Mouse (Mus musculus) liver, embryonic 14.5 days (tissue): ENCODE data around the gene Ulk3. TPM values are rescaled to one million over a fixed set of nuclear protein-coding genes. Genes with fewer than 3 reads are reported as not detected.

Experiments used
- ATAC-seq: fragments of 200-750 bp; cut with Nextera tagmentation; 2 replicates; pipeline ENCODE4 v1.8.0; 2017; ENCODE audit warnings: moderate number of reproducible peaks, mild to moderate bottlenecking, moderate library complexity; ENCODE audit not compliant: insufficient read depth
- DNase-seq, 3 experiments: peaks; one replicate each; pipeline ENCODE4 v3.0.0-alpha.2; 2012 to 2013; ENCODE audit warnings: low read depth in 3 of 3, low spot score in 3 of 3
- H3K27ac ChIP-seq: fragments of 300-500 bp; sonication (generic); 2 replicates; pipeline ENCODE4 v1.5.1; 2014; ENCODE audit warnings: moderate library complexity, mild to moderate bottlenecking, control low read depth, inconsistent platforms
- H3K27me3 ChIP-seq: fragments of 300-500 bp; sonication (generic); 2 replicates; pipeline ENCODE4 v1.6.1; 2014; ENCODE audit warnings: mild to moderate bottlenecking, low read length, moderate library complexity; ENCODE audit not compliant: control insufficient read depth, insufficient read depth
- H3K36me3 ChIP-seq: fragments of 300-500 bp; sonication (generic); replicated peaks from 2 replicates; pipeline ENCODE4 v1.6.1; 2014; ENCODE audit warnings: low read depth; ENCODE audit not compliant: control insufficient read depth, insufficient read depth
- H3K4me1 ChIP-seq, 2 experiments: fragments of 200-500 bp in 1 of 2; fragments of 300-500 bp in 1 of 2; sonication (generic) in 1 of 2; replicated peaks; 2 replicates each; pipeline ENCODE4 v1.6.1; 2012 to 2014; ENCODE audit warnings: antibody characterized with exemption in 1 of 2, inconsistent platforms in 1 of 2, low read length in 1 of 2; ENCODE audit not compliant: control insufficient read depth in 2 of 2, insufficient read depth in 2 of 2
- H3K4me2 ChIP-seq: fragments of 300-500 bp; sonication (generic); 2 replicates; pipeline ENCODE4 v1.6.1; 2014; ENCODE audit warnings: low read depth, mild to moderate bottlenecking, control low read depth, moderate library complexity
- H3K4me3 ChIP-seq, 2 experiments: fragments of 200-500 bp in 1 of 2; fragments of 300-500 bp in 1 of 2; sonication (generic) in 1 of 2; 2 replicates each; pipeline ENCODE4 v1.5.1; 2012 to 2014; ENCODE audit warnings: low read depth in 2 of 2, low read length in 2 of 2, mild to moderate bottlenecking in 2 of 2, control low read depth in 1 of 2, inconsistent platforms in 1 of 2, moderate library complexity in 1 of 2; ENCODE audit not compliant: insufficient read depth in 1 of 2
- H3K9ac ChIP-seq: fragments of 300-500 bp; sonication (generic); replicated peaks from 2 replicates; pipeline ENCODE4 v1.6.1; 2014; ENCODE audit warnings: mild to moderate bottlenecking, control low read depth, moderate library complexity
- H3K9me3 ChIP-seq: fragments of 300-500 bp; sonication (generic); 2 replicates; pipeline ENCODE4 v1.6.1; 2016; ENCODE audit warnings: low read length, mixed read lengths; ENCODE audit not compliant: control insufficient read depth
- CTCF ChIP-seq: IDR thresholded peaks from 2 replicates; pipeline ENCODE4 v1.5.1; 2016; ENCODE audit warnings: antibody characterized with exemption, low read depth, control low read depth
- EP300 ChIP-seq: IDR thresholded peaks from 2 replicates; pipeline ENCODE4 v1.6.1; 2016; ENCODE audit warnings: antibody characterized with exemption, low read depth
- WGBS: fragments of 180-500 bp; shearing (Covaris S2); extraction: QIAGEN DNeasy Blood & Tissue Kit; methylation state at CpG from one replicate; pipeline ENCODE4 v1.1.7; 2014; ENCODE audit not compliant: insufficient replicate concordance; 5-methylcytosine and 5-hydroxymethylcytosine counted together
- polyA plus RNA-seq, 2 experiments: library from polyadenylated mRNA; depleted of rRNA in 1 of 2; stranded (reverse) in 1 of 2; unstranded in 1 of 2; fragments of >200 nt; fragmentation: Nextera tagmentation in 1 of 2; extraction: Ambion mirVana in 1 of 2; gene quantifications; 2 replicates each; pipeline versions ENCODE4 v1.2.1 to v1.2.3; 2012 to 2014

Gene Ulk3
- polyA plus RNA-seq, 2 experiments: 2.0 to 4.5 TPM

GRCm38 (mm10) chr9:57628717-57629116 is 39.5 kb downstream of the Ulk3 start:
- no peak for ATAC-seq
- peaks cover 6 to 13% of the 10 kb centered on the region in 2 experiments; a peak in 3 of 4 replicates for H3K4me1 ChIP-seq
- no peak overlapping the region for H3K9ac ChIP-seq
- H3K27me3 ChIP-seq: no peaks in the 10 kb centered on the region
- WGBS: 83% methylated on average over 12 of the region's 12 CpGs
- H3K27ac ChIP-seq: no peak overlapping the region
- H3K9me3 ChIP-seq: no peaks in the 10 kb centered on the region
- H3K36me3 ChIP-seq: peaks cover 35% of the 10 kb centered on the region
- TF ChIP-seq CTCF (no peak), EP300 (no peak)
- H3K4me3 ChIP-seq: no peak overlapping the region
- no peak for DNase-seq
- no peak overlapping the region for H3K4me2 ChIP-seq

- 60% methylated on average over 14 of the region's 14 CpGs for WGBS
- ATAC-seq (peak; percentile 53), DNase-seq (no peak)
- Histone ChIP-seq H3K4me3 (no peak overlapping the region), H3K27ac (no peak overlapping the region), H3K9me3 (no peaks in the 10 kb centered on the region), H3K27me3 (no peaks in the 10 kb centered on the region), H3K4me2 (no peak overlapping the region), H3K4me1 (peaks cover 9% of the 10 kb centered on the region in 2 experiments), H3K36me3 (peaks cover 35% of the 10 kb centered on the region), H3K9ac (no peak overlapping the region)
- no peak for TF ChIP-seq EP300
- TF ChIP-seq CTCF: peak; percentile 100
Measured at GRCm38 (mm10) chr9:57629118-57629874, 40.0 kb downstream of the Ulk3 start.

GRCm38 (mm10) chr9:57633481-57634024 is 44.3 kb downstream of the Ulk3 start:
- H3K9ac ChIP-seq: no peak overlapping the region
- WGBS: 36% methylated on average over 4 of the region's 4 CpGs
- DNase-seq (no peak), ATAC-seq (peak; percentile 9; the same call in 1 of the 2 replicates)
- TF ChIP-seq CTCF (peak; percentile 51), EP300 (no peak)
- peaks cover 20 to 24% of the 10 kb centered on the region in 2 experiments for H3K4me1 ChIP-seq
- H3K9me3 ChIP-seq: no peaks in the 10 kb centered on the region
- no peak overlapping the region for H3K27ac ChIP-seq
- H3K36me3 ChIP-seq: peaks cover 21% of the 10 kb centered on the region
- no peak overlapping the region for H3K4me3 ChIP-seq
- no peak overlapping the region for H3K4me2 ChIP-seq
- H3K27me3 ChIP-seq: no peaks in the 10 kb centered on the region

GRCm38 (mm10) chr9:57637272-57637671 is 48.0 kb downstream of the Ulk3 start:
- Histone ChIP-seq H3K4me1 (peaks cover 57 to 61% of the 10 kb centered on the region in 2 experiments), H3K27ac (no peak overlapping the region), H3K4me2 (no peak overlapping the region), H3K9me3 (no peaks in the 10 kb centered on the region), H3K4me3 (no peak overlapping the region), H3K27me3 (no peaks in the 10 kb centered on the region), H3K9ac (no peak overlapping the region), H3K36me3 (no peaks in the 10 kb centered on the region)
- no peak for ATAC-seq
- 51% methylated on average over 3 of the region's 3 CpGs for WGBS
- DNase-seq: no peak
- TF ChIP-seq EP300 (no peak), CTCF (no peak)

GRCm38 (mm10) chr9:57637741-57638322 is 48.6 kb downstream of the Ulk3 start:
- H3K9me3 ChIP-seq: no peaks in the 10 kb centered on the region
- H3K27me3 ChIP-seq: no peaks in the 10 kb centered on the region
- H3K4me3 ChIP-seq: no peak overlapping the region
- no peak for TF ChIP-seq CTCF
- TF ChIP-seq EP300: no peak
- WGBS: 15% methylated on average over 6 of the region's 6 CpGs
- H3K4me2 ChIP-seq: peak overlapping the region; percentile 75
- peaks cover 62 to 65% of the 10 kb centered on the region in 2 experiments for H3K4me1 ChIP-seq
- no peaks in the 10 kb centered on the region for H3K36me3 ChIP-seq
- DNase-seq (no peak), ATAC-seq (no peak)
- H3K27ac ChIP-seq: no peak overlapping the region
- no peak overlapping the region; the same call in 1 of the 2 replicates for H3K9ac ChIP-seq
